Mouse (Mus musculus): Measurements from ENCODE around the gene Heatr4. TPM values are rescaled to one million over a fixed set of nuclear protein-coding genes. Genes with fewer than 3 reads are reported as not detected.

The Heatr4 gene
- polyA plus RNA-seq, 1 experiment from 2014 or later: not detected

DNA sequence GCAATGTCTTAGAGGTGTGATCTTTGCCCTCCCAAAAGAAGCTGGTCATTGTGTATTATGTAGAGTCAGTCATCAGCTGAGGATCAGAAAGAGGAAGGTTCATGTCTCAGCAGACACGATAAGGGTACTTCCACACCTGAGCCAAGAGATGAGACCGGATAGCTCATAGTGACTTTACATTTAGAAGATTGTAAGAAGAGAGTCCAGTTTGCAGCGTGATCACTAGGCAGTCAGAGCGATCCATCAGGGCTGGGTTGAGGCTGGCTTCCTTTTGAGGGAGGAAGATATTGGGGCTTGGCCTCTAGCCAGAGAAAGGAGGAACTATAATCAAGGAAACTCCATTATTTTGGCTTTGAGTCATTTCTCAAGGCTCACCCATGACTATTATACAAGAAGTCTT is 56.9 kb downstream of the Heatr4 start:
- H3K9ac ChIP-seq (replicated peaks; ENCODE audit: low read depth, low read length): no peak overlapping the region
- no peak for ATAC-seq (ENCODE audit: low read depth)
- H3K4me2 ChIP-seq (ENCODE audit: low read depth, low read length): no peak overlapping the region
- no peak overlapping the region for H3K27ac ChIP-seq (ENCODE audit: low read depth, low read length)
- H3K36me3 ChIP-seq (ENCODE audit: control insufficient read depth, insufficient read depth, low read length): no peaks in the 10 kb centered on the region
- WGBS: 82% methylated on average over 4 of the region's 4 CpGs
- no peak overlapping the region for H3K4me3 ChIP-seq (ENCODE audit: low read depth, low read length)
- no peaks in the 10 kb centered on the region for H3K9me3 ChIP-seq (ENCODE audit: control insufficient read depth, low read length)
- no peaks in the 10 kb centered on the region for H3K4me1 ChIP-seq (ENCODE audit: control insufficient read depth, insufficient read depth, low read length)
- no peaks in the 10 kb centered on the region for H3K27me3 ChIP-seq (ENCODE audit: control insufficient read depth, insufficient read depth, low read length)

DNA sequence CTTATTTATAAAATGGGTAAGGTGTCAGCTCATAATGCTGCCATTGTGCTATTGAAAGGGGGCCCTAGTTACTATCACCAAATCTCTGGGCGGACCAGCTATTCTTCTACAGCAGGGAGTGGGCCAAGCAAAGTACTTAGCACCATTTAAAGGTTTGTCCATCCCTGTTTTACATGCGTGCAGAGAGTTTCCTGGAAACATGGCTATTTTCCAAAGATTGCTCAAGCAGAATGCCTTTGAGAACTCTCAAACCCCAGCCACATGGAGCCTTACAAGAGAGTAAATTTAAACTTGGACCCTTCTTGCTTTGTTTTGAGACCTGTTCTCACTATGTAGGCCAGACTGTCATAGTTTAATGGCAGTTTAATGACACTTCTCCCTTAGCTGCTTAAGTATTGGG is 58.6 kb downstream of the Heatr4 start:
- WGBS: 69% methylated on average over 2 of the region's 2 CpGs
- Histone ChIP-seq H3K36me3 (ENCODE audit: control insufficient read depth, insufficient read depth, low read length) (no peaks in the 10 kb centered on the region), H3K9me3 (ENCODE audit: control insufficient read depth, low read length) (no peaks in the 10 kb centered on the region), H3K4me3 (ENCODE audit: low read depth, low read length) (no peak overlapping the region), H3K9ac (replicated peaks; ENCODE audit: low read depth, low read length) (no peak overlapping the region), H3K4me2 (ENCODE audit: low read depth, low read length) (no peak overlapping the region), H3K4me1 (ENCODE audit: control insufficient read depth, insufficient read depth, low read length) (no peaks in the 10 kb centered on the region), H3K27me3 (ENCODE audit: control insufficient read depth, insufficient read depth, low read length) (no peaks in the 10 kb centered on the region), H3K27ac (ENCODE audit: low read depth, low read length) (no peak overlapping the region)
- ATAC-seq (ENCODE audit: low read depth): no peak

DNA sequence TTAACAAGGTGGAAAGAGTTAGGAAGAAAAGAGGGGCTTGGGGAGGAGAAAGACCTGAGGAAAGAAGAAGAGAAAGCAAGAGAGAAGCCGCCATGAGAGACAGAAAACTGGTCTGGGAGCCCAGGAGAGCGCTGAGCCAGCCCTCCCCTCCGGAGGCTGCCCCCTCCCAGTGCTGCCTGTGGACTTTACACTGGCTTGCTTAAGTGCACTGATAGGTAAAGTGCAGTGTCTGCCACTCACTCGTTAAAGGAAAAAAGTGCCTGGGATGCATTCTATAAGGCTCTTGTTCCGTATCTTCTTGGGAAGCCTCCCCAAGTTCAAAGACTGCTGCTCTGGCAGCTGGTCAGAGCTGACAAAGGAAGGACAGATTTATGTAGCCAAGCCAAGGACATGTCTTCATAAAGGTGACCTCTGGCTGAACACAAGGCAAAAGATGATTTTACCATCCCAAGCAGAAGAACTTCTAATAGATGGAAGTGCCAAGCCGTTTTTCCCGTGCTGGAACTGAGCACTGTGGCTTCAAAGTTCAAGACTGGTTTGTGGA is 59.4 kb downstream of the Heatr4 start:
- Histone ChIP-seq H3K9me3 (ENCODE audit: control insufficient read depth, low read length) (no peaks in the 10 kb centered on the region), H3K27ac (ENCODE audit: low read depth, low read length) (no peak overlapping the region), H3K27me3 (ENCODE audit: control insufficient read depth, insufficient read depth, low read length) (no peaks in the 10 kb centered on the region), H3K36me3 (ENCODE audit: control insufficient read depth, insufficient read depth, low read length) (no peaks in the 10 kb centered on the region), H3K9ac (replicated peaks; ENCODE audit: low read depth, low read length) (no peak overlapping the region), H3K4me2 (ENCODE audit: low read depth, low read length) (no peak overlapping the region), H3K4me1 (ENCODE audit: control insufficient read depth, insufficient read depth, low read length) (no peaks in the 10 kb centered on the region; the same call in 1 of the 2 replicates), H3K4me3 (ENCODE audit: low read depth, low read length) (no peak overlapping the region)
- no peak for ATAC-seq (ENCODE audit: low read depth)
- WGBS: 72% methylated on average over 7 of the region's 7 CpGs

DNA sequence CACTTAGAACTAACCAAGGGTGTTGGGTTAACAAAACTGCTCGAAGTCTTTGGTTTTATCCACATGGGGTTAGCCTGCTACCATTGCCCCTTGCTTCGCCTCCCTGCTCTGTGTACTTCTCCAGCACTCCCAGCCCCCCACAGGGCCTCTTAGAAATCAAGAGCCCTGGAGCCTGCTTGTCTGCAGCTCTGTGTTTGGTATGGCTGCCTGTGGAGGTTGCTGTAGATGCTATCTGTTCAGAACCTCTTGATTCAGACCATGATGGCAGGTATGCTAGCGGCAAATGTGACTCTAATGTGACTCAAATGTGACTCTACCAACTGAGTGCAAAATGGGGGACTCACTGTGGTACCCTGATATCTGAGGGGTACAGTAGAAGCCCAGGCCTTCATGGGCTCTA is 60.3 kb downstream of the Heatr4 start:
- no peak for ATAC-seq (ENCODE audit: low read depth)
- H3K27me3 ChIP-seq (ENCODE audit: control insufficient read depth, insufficient read depth, low read length): no peaks in the 10 kb centered on the region
- H3K4me1 ChIP-seq (ENCODE audit: control insufficient read depth, insufficient read depth, low read length): no peaks in the 10 kb centered on the region; the same call in 1 of the 2 replicates
- H3K27ac ChIP-seq (ENCODE audit: low read depth, low read length): no peak overlapping the region
- H3K36me3 ChIP-seq (ENCODE audit: control insufficient read depth, insufficient read depth, low read length): no peaks in the 10 kb centered on the region
- 66% methylated on average over 3 of the region's 3 CpGs for WGBS
- H3K4me3 ChIP-seq (ENCODE audit: low read depth, low read length): no peak overlapping the region
- no peak overlapping the region for H3K9ac ChIP-seq (replicated peaks; ENCODE audit: low read depth, low read length)
- no peak overlapping the region for H3K4me2 ChIP-seq (ENCODE audit: low read depth, low read length)
- H3K9me3 ChIP-seq (ENCODE audit: control insufficient read depth, low read length): no peaks in the 10 kb centered on the region

DNA sequence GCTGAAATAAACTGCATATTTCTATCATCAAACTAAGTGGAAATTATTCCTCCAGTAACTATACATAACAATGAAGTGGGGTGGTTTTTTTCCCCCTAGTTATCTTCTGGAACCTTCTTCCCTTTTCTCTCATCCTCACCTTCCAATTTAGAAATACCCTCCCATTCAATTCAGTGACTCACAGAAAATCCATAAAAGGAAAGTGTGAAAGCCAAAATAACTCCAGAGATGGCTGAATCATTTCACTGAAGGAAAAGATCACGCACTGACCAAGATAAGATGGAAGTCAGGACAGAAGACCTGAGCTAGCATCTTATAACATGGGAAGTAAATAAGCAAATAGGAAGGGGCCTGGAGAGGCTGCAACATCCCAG is 61.2 kb downstream of the Heatr4 start:
- no peak for ATAC-seq (ENCODE audit: low read depth)
- H3K9ac ChIP-seq (replicated peaks; ENCODE audit: low read depth, low read length): no peak overlapping the region
- WGBS: 81% methylated on average over 1 of the region's 1 CpGs
- no peaks in the 10 kb centered on the region for H3K27me3 ChIP-seq (ENCODE audit: control insufficient read depth, insufficient read depth, low read length)
- no peaks in the 10 kb centered on the region for H3K9me3 ChIP-seq (ENCODE audit: control insufficient read depth, low read length)
- no peak overlapping the region for H3K4me2 ChIP-seq (ENCODE audit: low read depth, low read length)
- H3K27ac ChIP-seq (ENCODE audit: low read depth, low read length): no peak overlapping the region
- H3K4me1 ChIP-seq (ENCODE audit: control insufficient read depth, insufficient read depth, low read length): no peaks in the 10 kb centered on the region; the same call in 1 of the 2 replicates
- H3K4me3 ChIP-seq (ENCODE audit: low read depth, low read length): no peak overlapping the region
- no peaks in the 10 kb centered on the region for H3K36me3 ChIP-seq (ENCODE audit: control insufficient read depth, insufficient read depth, low read length)

DNA sequence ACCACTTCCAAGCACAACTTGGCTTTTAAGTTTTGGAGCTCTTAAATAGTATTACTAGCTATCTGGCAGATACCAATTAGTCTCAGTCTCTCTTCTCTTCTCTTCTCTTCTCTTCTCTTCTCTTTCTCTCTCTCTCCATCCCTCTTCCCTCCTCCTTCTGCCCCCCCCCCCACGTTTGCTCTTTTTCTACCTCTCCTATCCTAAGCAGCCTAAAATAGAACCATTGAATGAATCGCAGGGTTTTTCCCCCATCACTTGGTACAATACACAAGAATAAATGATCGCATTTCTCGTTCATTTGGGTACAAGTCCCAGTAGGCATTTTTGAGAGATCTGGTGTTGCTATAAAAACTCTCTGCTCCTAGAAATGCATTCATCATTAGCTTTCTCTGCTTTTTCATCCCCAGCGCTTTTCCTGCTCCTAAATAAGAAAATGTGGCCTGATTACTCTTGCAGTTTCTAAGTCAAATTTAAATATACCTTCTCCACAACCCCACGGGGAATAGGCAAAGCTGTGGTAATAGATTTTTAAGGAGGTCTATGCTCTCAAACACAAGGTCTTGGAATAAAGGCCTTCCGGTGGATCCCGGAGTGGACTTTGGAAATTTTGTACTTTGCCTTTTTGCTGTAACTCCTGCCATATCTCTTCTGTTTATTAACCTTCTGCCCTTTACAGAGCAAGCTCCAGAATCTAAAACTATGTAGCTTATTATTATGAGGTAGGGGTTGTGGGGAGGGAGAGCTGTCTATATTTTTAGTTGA is 61.7 kb downstream of the Heatr4 start:
- Histone ChIP-seq H3K9ac (replicated peaks; ENCODE audit: low read depth, low read length) (no peak overlapping the region), H3K4me2 (ENCODE audit: low read depth, low read length) (peak overlapping the region; percentile 52), H3K27ac (ENCODE audit: low read depth, low read length) (no peak overlapping the region), H3K4me1 (ENCODE audit: control insufficient read depth, insufficient read depth, low read length) (no peaks in the 10 kb centered on the region; the same call in 1 of the 2 replicates), H3K36me3 (ENCODE audit: control insufficient read depth, insufficient read depth, low read length) (no peaks in the 10 kb centered on the region), H3K9me3 (ENCODE audit: control insufficient read depth, low read length) (no peaks in the 10 kb centered on the region), H3K4me3 (ENCODE audit: low read depth, low read length) (peak overlapping the region; percentile 94), H3K27me3 (ENCODE audit: control insufficient read depth, insufficient read depth, low read length) (no peaks in the 10 kb centered on the region)
- 36% methylated on average over 8 of the region's 8 CpGs for WGBS
- no peak for ATAC-seq (ENCODE audit: low read depth)

DNA sequence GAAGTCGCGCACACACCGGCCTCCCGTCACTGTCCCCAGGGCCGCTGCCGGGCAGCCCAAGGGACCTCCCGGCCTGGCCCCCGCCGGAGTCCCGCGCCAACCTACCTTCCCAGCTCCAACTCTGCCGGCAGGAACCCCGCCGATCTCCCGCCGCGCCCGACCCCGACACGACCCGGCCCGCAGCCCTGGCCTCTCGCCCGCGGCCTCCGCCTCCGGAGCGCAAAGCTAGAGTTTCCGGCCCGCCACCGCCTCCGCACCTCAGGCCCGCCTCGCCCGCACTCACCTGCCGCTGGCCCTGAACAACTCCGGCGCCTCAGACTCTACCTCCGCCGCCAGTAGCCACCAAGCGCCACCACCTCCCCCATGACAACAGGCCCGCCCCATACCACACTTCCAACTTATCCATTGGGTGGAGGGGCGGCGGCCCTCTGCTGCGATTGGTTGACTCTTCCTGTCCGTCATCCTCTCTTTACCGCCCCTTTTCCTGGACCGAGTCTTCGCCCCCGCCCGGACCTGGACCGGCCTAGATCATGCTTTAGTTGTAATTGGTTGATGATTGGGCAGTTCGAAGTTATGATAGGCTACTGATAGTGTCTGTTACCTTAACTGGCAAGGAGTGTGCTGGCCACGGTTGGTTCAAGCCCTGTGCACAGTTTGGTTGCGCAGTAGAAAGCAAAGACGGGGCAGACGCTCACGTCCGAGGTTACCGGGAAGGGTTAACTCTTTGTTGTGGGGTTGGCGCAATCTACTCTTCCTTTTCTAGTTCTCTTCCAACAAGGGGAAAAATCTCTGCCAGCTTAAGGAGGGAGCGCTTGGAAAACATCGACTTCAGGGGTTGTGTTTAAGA is 62.9 kb downstream of the Heatr4 start, which contains the start of gene Numb:
Gene Numb, minus strand, starts transcription at position 400 of the 847 bp plus-strand sequence.
- Histone ChIP-seq H3K9ac (replicated peaks; ENCODE audit: low read depth, low read length) (peak within 1 kb of the TSS; percentile 81), H3K27ac (ENCODE audit: low read depth, low read length) (peak within 1 kb of the TSS; percentile 81)

DNA sequence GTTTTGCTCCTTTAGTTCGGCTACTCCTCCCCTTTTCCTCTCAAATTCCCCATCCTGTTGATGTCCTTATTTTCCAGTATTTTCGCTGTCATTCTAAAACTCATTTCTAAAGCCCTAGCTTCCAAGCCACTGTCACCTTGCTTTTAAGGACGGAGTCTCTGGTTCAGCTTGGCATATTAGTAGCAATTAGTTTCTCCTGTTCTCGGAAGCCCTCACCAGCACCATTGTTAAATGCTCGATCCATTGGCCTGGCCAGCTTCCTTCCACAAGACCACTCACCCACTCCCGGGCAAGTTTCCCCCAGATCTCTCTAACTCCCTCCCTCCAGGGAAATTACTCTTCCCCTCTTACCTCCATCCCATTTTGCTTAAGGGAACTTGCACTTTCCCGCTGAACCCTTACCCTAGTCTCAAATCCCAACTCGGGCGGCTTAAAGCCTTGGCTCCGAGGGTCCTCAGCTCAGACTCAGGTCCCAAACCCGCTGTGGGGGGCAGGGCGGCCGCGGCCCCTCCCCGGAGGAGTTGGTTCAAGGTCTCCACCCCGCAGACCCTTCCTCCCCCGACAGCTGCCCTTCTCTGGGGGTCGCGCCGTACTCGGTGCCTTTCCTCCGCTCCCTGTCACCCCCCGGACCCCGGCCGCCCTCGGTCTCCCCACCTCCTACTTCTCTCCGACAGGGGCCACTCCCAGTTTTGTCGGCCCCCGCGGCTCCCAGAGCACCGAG is 63.8 kb downstream of the Heatr4 start:
- no peak for ATAC-seq (ENCODE audit: low read depth)
- peak overlapping the region; percentile 94 for H3K4me3 ChIP-seq (ENCODE audit: low read depth, low read length)
- H3K36me3 ChIP-seq (ENCODE audit: control insufficient read depth, insufficient read depth, low read length): no peaks in the 10 kb centered on the region
- no peaks in the 10 kb centered on the region for H3K9me3 ChIP-seq (ENCODE audit: control insufficient read depth, low read length)
- H3K27me3 ChIP-seq (ENCODE audit: control insufficient read depth, insufficient read depth, low read length): no peaks in the 10 kb centered on the region
- H3K27ac ChIP-seq (ENCODE audit: low read depth, low read length): peak overlapping the region; percentile 81
- WGBS: 2% methylated on average over 31 of the region's 31 CpGs
- H3K9ac ChIP-seq (replicated peaks; ENCODE audit: low read depth, low read length): peak overlapping the region; percentile 81
- peak overlapping the region; percentile 94 for H3K4me2 ChIP-seq (ENCODE audit: low read depth, low read length)
- H3K4me1 ChIP-seq (ENCODE audit: control insufficient read depth, insufficient read depth, low read length): no peaks in the 10 kb centered on the region; the same call in 1 of the 2 replicates

More for the DNA sequence above, 62.9 kb downstream of the Heatr4 start, which contains the start of gene Numb:
- Histone ChIP-seq H3K36me3 (ENCODE audit: control insufficient read depth, insufficient read depth, low read length) (no peaks in the 10 kb centered on the region), H3K27me3 (ENCODE audit: control insufficient read depth, insufficient read depth, low read length) (no peaks in the 10 kb centered on the region), H3K4me2 (ENCODE audit: low read depth, low read length) (peak within 1 kb of the TSS; percentile 94), H3K9me3 (ENCODE audit: control insufficient read depth, low read length) (no peaks in the 10 kb centered on the region), H3K4me1 (ENCODE audit: control insufficient read depth, insufficient read depth, low read length) (no peaks in the 10 kb centered on the region; the same call in 1 of the 2 replicates), H3K4me3 (ENCODE audit: low read depth, low read length) (peak within 1 kb of the TSS; percentile 94)
- peak; percentile 100 for ATAC-seq (ENCODE audit: low read depth)
- WGBS: under 1% methylated on average over 58 of the region's 63 CpGs

Measured in neural tube, embryonic 14.5 days (tissue).